Mouse (Mus musculus) left cerebral cortex, adult 8-10 months (tissue): ENCODE results near the gene Crygs. TPM values are rescaled to one million over a fixed set of nuclear protein-coding genes. Genes with fewer than 3 reads are reported as not detected.
"Not testable (repeated sequence)": the region's sequence is repeated elsewhere in the genome, so short reads cannot be mapped to it uniquely, and the experiment has no call there.

Experiments used
- DNase-seq, 2 experiments: peaks; one replicate each; pipeline ENCODE4 v3.0.0; 2022; ENCODE audit warnings: low spot score in 2 of 2
- total RNA-seq, 4 experiments: library from RNA; stranded (reverse); gene quantifications; 2 replicates each; pipeline ENCODE4 v1.2.4; 2022

Crygs gene
- total RNA-seq, 4 experiments from 2014 or later: not detected

- peak; percentile 43 to 90 for DNase-seq
Measured at GRCm38 (mm10) chr16:22789908-22790367, 21.4 kb downstream of the Crygs start.

GRCm38 (mm10) chr16:22782686-22783085, 28.7 kb downstream of the Crygs start:
- DNase-seq: no peak

- peak in 1 of 2 experiments; percentile 20 for DNase-seq
Measured at GRCm38 (mm10) chr16:22779228-22779835, 32.0 kb downstream of the Crygs start.

GRCm38 (mm10) chr16:22778296-22778695, 33.1 kb downstream of the Crygs start:
- not testable (repeated sequence) for DNase-seq

GRCm38 (mm10) chr16:22775471-22775985, 35.8 kb downstream of the Crygs start:
- DNase-seq: no peak

- no peak for DNase-seq
Measured at GRCm38 (mm10) chr16:22768661-22769060, 42.7 kb downstream of the Crygs start.

- DNase-seq: no peak
Measured at GRCm38 (mm10) chr16:22767405-22767804, 44.0 kb downstream of the Crygs start.

- no peak for DNase-seq
Measured at GRCm38 (mm10) chr16:22766738-22767211, 44.6 kb downstream of the Crygs start.

GRCm38 (mm10) chr16:22765531-22765930, 45.8 kb downstream of the Crygs start:
- no peak for DNase-seq

Other genes starting within 250 kb of the Crygs start
- gene Dgkg, start 154.4 kb downstream of the Crygs start, total RNA-seq: 10 to 100 TPM; 53.2 to 63.0 (median 55.1) TPM
- gene Tbccd1, start 46.1 kb upstream of the Crygs start, total RNA-seq: 10 to 100 TPM; 14.1 to 16.4 (median 14.6) TPM
- gene Dnajb11, start 46.3 kb upstream of the Crygs start, total RNA-seq: 10 to 100 TPM; 46.6 to 55.6 (median 51.9) TPM
- gene Ahsg, start 79.7 kb upstream of the Crygs start, total RNA-seq: under 1 TPM in 1 of 4 experiments, not detected in 3; 0.30 TPM
- gene Fetub, start 106.8 kb upstream of the Crygs start, total RNA-seq: not detected
- not detected for gene Hrg, start 139.5 kb upstream of the Crygs start, total RNA-seq
- not detected for gene Kng2, start 217.9 kb upstream of the Crygs start, total RNA-seq
- gene Kng1, start 246.3 kb upstream of the Crygs start, total RNA-seq: not detected